Mouse (Mus musculus) thymus, adult 2 months (tissue): ENCODE measurements around the gene Bri3bp. TPM values are rescaled to one million over a fixed set of nuclear protein-coding genes. Genes with fewer than 3 reads are reported as not detected.

Experiments used
- DNase-seq: peaks from one replicate; pipeline ENCODE4 v3.0.0; 2021
- H3K27ac ChIP-seq: fragments of 200-500 bp; 2 replicates; pipeline ENCODE4 v1.5.1; 2012; ENCODE audit warnings: low read length, control low read depth; ENCODE audit not compliant: control insufficient read depth, insufficient read depth
- H3K27me3 ChIP-seq: fragments of 200-500 bp; 2 replicates; pipeline ENCODE4 v1.6.1; 2012; ENCODE audit warnings: mild to moderate bottlenecking, low read length, moderate library complexity, mixed read lengths; ENCODE audit not compliant: control insufficient read depth, insufficient read depth
- H3K36me3 ChIP-seq: fragments of 200-500 bp; 2 replicates; pipeline ENCODE4 v1.6.1; 2012; ENCODE audit warnings: mild to moderate bottlenecking, low read length, moderate library complexity; ENCODE audit not compliant: control insufficient read depth, insufficient read depth
- H3K4me1 ChIP-seq: fragments of 200-500 bp; replicated peaks from 2 replicates; pipeline ENCODE4 v1.6.1; 2012; ENCODE audit warnings: low read length; ENCODE audit not compliant: control insufficient read depth, insufficient read depth
- H3K4me3 ChIP-seq: fragments of 200-500 bp; 2 replicates; pipeline ENCODE4 v1.5.1; 2012; ENCODE audit warnings: mild to moderate bottlenecking, low read length, control low read depth, moderate library complexity; ENCODE audit not compliant: control insufficient read depth, insufficient read depth
- CTCF ChIP-seq: fragments of 200-500 bp; IDR thresholded peaks from 2 replicates; pipeline ENCODE4 v1.5.1; 2012; ENCODE audit warnings: mild to moderate bottlenecking, control low read depth, low read length, moderate library complexity, borderline replicate concordance; ENCODE audit not compliant: control insufficient read depth, poor library complexity, insufficient read depth; ENCODE audit errors: extremely low read depth
- POLR2A ChIP-seq: fragments of 200-500 bp; IDR thresholded peaks from 2 replicates; pipeline ENCODE4 v1.6.1; 2012; ENCODE audit warnings: mild to moderate bottlenecking, low read length, control low read depth, moderate library complexity; ENCODE audit not compliant: control insufficient read depth, poor library complexity, insufficient read depth; ENCODE audit errors: extremely low read depth
- WGBS: fragments of 180-500 bp; shearing (Covaris S2); methylation state at CpG from one replicate; pipeline ENCODE4 v1.1.7; 2018; 5-methylcytosine and 5-hydroxymethylcytosine counted together
- polyA plus RNA-seq: library from polyadenylated mRNA; depleted of rRNA; stranded (reverse); fragments of >200 nt; gene quantifications from 2 replicates; pipeline ENCODE4 v1.2.3, GENCODE M21; 2012

The Bri3bp gene
- polyA plus RNA-seq, 1 experiment = 22.7 TPM

DNA sequence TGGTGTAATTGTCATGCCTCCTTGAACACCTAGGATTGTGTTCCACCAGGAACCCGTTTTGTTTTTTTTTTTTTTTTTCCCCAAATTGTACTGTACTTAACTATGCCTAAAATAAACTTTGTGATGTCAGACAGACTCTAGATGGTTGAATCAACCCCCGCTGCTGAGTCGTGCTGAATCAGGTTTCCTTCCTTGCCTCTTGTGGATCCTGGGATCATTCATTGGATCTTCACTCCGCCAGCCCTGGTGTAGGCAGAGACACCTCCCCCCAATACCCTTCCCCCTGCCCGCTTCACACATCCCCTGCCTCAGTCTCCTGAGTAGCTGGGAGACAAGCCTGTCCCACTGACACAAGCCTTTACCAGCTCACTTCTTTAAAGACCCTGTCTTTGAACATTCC, 7.9 kb downstream of the Bri3bp start:
- Histone ChIP-seq H3K27me3 (no peaks in the 10 kb centered on the region), H3K27ac (no peak overlapping the region), H3K36me3 (no peaks in the 10 kb centered on the region), H3K4me3 (no peak overlapping the region), H3K4me1 (peaks cover 10% of the 10 kb centered on the region)
- no peak for TF ChIP-seq POLR2A
- no peak for TF ChIP-seq CTCF
- 90% methylated on average over 5 of the region's 5 CpGs for WGBS
- DNase-seq = no peak

DNA sequence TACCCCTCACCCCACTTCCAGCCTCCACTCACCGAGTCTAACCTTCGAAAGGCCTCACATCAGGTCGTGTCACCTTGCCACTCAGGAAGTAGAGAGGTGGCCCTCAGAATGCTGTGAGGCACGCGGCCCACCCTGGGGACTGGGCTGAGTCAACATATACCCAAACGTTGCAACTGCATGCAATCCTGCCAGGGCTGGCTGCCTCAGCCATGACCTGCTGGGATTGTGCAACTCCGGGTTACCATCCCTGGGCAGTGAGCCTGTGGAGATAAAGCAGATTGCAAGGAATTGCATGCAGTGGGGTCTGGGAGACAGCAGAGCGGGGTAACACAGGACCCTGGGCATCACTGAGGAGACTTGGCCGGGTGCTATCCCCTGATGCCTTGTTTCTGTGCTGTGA, 11.2 kb downstream of the Bri3bp start:
- no peak overlapping the region for H3K4me3 ChIP-seq
- no peak for TF ChIP-seq CTCF
- no peak for TF ChIP-seq POLR2A
- WGBS = 91% methylated on average over 9 of the region's 9 CpGs
- DNase-seq = no peak
- 0 out of 2 replicates have a peak, but pooled peaks cover 6% of the 10 kb centered on the region for H3K36me3 ChIP-seq
- no peaks in the 10 kb centered on the region for H3K4me1 ChIP-seq
- no peak overlapping the region for H3K27ac ChIP-seq
- H3K27me3 ChIP-seq = no peaks in the 10 kb centered on the region

DNA sequence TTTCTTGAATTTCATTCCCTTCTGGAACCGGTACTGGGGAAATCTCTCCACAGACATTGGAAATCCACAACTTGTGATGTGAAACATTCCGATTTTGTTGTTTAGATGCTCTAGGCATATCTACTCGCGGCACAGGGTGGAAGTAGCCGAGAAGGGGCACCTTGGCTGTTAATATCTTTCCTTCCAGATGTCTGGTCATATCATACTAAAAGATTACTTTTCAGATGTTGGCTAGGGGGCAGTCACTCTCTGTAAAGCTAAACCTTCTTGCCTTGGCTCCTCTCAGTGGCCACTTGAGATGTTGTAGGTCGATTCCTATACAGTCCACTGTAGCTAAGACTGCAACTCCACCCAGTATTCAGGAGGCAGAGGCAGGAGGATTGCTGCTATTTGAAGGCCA, 14.7 kb downstream of the Bri3bp start:
- TF ChIP-seq POLR2A (no peak), CTCF (no peak)
- peaks cover 11% of the 10 kb centered on the region for H3K4me1 ChIP-seq
- WGBS = 92% methylated on average over 6 of the region's 6 CpGs
- no peak overlapping the region for H3K27ac ChIP-seq
- no peak overlapping the region for H3K4me3 ChIP-seq
- H3K27me3 ChIP-seq = no peaks in the 10 kb centered on the region
- no peak for DNase-seq
- 0 out of 2 replicates have a peak, but pooled peaks cover 6% of the 10 kb centered on the region for H3K36me3 ChIP-seq

DNA sequence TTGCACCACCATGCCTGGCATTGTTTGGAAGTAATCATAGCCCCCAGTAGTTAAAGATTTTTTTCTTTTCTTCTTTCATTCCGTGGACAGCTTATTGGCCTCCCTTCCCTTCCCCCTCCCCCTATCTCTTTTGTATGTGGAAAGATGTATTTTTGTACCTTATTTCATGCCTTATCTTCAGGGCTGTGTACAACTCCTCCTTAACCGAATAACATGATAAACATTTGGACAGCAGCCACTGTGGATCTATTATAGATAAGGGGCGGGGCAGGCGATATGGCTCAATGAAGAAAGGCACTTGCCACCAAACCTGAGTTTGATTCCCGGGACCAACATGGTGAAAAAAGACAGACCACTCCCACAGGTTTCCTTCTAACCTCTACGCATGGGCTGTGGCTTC, 16.2 kb downstream of the Bri3bp start:
- WGBS = 95% methylated on average over 6 of the region's 6 CpGs
- 0 out of 2 replicates have a peak, but pooled peaks cover 6% of the 10 kb centered on the region for H3K36me3 ChIP-seq
- no peak for TF ChIP-seq POLR2A

DNA sequence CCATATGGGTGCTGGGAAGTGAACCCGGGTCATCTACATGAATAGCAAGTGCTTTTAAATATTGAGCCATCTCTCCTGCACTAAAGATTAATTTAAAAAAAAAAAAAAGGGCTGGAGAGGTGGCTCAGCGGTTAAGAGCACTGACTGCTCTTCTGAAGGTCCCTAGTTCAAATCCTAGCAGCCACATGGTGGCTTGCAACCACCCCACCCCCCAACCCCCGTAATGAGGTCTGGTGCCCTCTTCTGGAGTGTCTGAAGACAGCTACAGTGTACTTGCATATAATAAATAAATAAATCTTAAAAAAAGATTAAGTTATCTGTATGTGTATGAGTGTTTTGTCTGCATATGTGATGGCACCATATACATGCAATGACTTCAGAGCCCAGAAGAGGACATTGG, 19.2 kb downstream of the Bri3bp start:
- no peak for DNase-seq
- Histone ChIP-seq H3K36me3 (no peaks in the 10 kb centered on the region), H3K4me3 (no peak overlapping the region), H3K27me3 (no peaks in the 10 kb centered on the region), H3K27ac (no peak overlapping the region), H3K4me1 (peaks cover 15% of the 10 kb centered on the region)
- WGBS = 82% methylated on average over 3 of the region's 3 CpGs
- TF ChIP-seq CTCF = no peak
- TF ChIP-seq POLR2A = no peak

More for the DNA sequence above, 16.2 kb downstream of the Bri3bp start:
- Histone ChIP-seq H3K27ac (no peak overlapping the region), H3K4me3 (no peak overlapping the region), H3K4me1 (peaks cover 13% of the 10 kb centered on the region), H3K27me3 (no peaks in the 10 kb centered on the region)
- no peak for DNase-seq

DNA sequence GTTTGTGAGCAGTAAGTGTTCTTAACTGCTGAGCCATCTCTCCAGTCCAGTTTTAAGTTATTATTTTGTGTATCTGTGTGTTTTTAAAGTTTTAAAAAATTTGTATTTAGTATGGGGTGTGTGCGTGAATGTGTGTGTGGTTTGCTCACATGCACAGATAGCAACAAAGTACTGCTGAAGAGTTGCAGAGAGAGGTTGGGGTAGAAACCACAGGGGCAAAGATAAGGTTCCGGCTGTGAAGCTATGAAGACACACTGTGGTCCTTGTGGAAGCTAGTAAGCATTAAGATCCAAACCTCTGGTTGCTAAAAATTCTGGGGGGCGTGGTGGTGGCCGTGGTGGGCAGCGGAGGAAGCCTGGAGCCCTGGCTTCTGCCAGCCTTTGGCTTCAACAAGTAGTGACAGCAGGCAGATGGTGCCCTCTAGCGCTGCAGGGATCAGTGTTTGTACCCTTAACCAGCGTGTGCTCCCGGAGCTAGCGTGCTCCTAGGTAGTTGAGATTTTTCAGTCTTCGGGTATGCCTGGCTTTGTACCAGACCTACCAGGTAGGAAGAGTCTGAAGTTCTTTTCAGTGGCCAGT, 20.6 kb downstream of the Bri3bp start:
- no peak overlapping the region for H3K4me3 ChIP-seq
- H3K27me3 ChIP-seq = no peaks in the 10 kb centered on the region
- H3K27ac ChIP-seq = no peak overlapping the region
- TF ChIP-seq CTCF (peak; percentile 76; the same call in 1 of the 2 replicates), POLR2A (no peak)
- WGBS = 6% methylated on average over 10 of the region's 10 CpGs
- peak; percentile 77 for DNase-seq
- peaks cover 15% of the 10 kb centered on the region for H3K4me1 ChIP-seq
- H3K36me3 ChIP-seq = no peaks in the 10 kb centered on the region

DNA sequence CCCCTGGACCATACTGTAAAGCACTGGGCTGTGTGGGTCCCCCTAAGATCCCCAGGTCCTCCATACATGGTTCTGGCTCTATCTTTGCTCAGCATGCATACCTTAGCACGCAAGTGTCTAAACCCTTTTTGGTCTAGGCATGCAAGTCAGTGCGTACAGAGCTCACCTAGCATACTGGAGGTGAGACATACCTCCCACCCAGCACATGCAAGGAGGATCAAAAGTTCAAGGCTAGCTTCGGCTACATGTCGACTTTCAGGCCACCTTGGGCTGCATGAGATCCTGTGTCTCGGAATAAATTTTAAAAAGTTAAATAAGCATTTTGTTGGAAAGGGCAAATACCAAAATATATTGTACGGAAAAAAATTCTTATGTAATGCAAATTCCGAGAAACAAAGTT, 23.8 kb downstream of the Bri3bp start:
- 36% methylated on average over 7 of the region's 7 CpGs for WGBS
- TF ChIP-seq CTCF (no peak), POLR2A (no peak)
- Histone ChIP-seq H3K27ac (no peak overlapping the region), H3K4me1 (peaks cover 4% of the 10 kb centered on the region), H3K4me3 (no peak overlapping the region), H3K36me3 (no peaks in the 10 kb centered on the region), H3K27me3 (no peaks in the 10 kb centered on the region)
- no peak for DNase-seq
